Mouse (Mus musculus): Measurements from ENCODE around the gene Srsf5.

DNA sequence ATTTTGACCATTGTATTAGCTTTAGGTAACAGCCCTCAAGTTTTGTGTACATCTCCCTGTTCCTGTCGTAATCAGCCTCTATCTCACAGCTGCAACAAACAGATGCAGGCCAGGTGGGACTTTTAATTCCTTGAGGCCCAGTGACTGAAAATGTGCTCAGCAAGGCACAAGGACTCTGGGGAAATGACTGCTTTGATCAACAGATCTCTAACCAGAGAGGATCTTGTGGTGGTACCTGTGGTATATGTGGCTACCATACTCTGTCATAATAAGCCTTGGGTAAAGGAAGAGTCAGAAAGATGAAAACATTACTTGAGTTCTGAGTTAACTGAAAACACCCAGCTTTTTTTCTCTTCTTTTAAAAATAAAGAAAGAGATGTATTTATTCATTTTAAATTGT lies 48.5 kb downstream of the Srsf5 start:
- no peak for TF ChIP-seq CTCF (IDR thresholded peaks at IDR 0.05; ENCODE audit: low read depth)
- no peak for TF ChIP-seq EP300 (optimal IDR thresholded peaks at IDR 0.05)

Measured in stomach, postnatal 0 days (tissue).